Mouse (Mus musculus) cerebellum, postnatal 36 days (tissue): ENCODE data around the gene Flrt3.

Experiments
- DNase-seq, 2 experiments: peaks; one replicate each; pipeline ENCODE4 v3.0.0; 2021 to 2022; ENCODE audit warnings: mixed read lengths in 2 of 2

Gene Flrt3

GRCm38 (mm10) chr2:140621730-140622337, 49.4 kb downstream of the Flrt3 start:
- no peak for DNase-seq

DNA sequence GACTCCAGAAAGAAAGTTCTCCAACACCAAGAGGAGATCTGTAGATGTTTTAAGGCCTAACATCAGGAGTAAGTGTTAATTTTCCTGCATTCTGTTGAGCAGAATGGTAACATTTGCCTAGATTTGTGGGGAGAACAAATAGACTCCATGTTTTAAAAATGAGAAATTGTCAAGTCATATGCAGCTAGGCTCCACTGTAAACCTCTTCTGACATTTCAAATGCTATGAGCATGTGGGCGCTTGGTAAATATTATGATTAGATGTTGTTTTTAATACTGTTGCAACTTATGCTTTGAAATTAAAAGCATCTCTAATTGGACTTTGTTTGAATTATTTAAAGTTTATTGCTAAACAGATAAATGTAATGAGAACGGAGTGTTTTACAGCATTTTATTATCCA, 55.8 kb downstream of the Flrt3 start:
- DNase-seq: no peak
